Mouse (Mus musculus) MEL (cell line): ENCODE data around the gene Plxnc1. TPM values are rescaled to one million over a fixed set of nuclear protein-coding genes. Genes with fewer than 3 reads are reported as not detected.

Experiments used
- DNase-seq: peaks from one replicate; pipeline ENCODE4 v3.0.0; 2011; ENCODE audit warnings: low read depth, low spot score
- H3K27ac ChIP-seq: 2 replicates; pipeline ENCODE4 v1.5.1; 2012; ENCODE audit warnings: low read depth, mild to moderate bottlenecking, control low read depth, low read length, moderate library complexity; ENCODE audit not compliant: control insufficient read depth
- H3K27me3 ChIP-seq, 2 experiments: fragments of 150-350 bp in 1 of 2; sonication (generic) in 1 of 2; 2 replicates each; pipeline ENCODE4 v1.6.1; 2012; ENCODE audit warnings: low read length in 2 of 2, mild to moderate bottlenecking in 2 of 2, improper control_type of control experiment in 1 of 2, moderate library complexity in 1 of 2; ENCODE audit not compliant: insufficient read depth in 2 of 2, control insufficient read depth in 1 of 2
- H3K36me3 ChIP-seq, 2 experiments: 2 replicates each; pipeline ENCODE4 v1.6.1; 2012 to 2014; ENCODE audit warnings: low read length in 2 of 2, improper control_type of control experiment in 1 of 2, inconsistent platforms in 1 of 2, mild to moderate bottlenecking in 1 of 2; ENCODE audit not compliant: insufficient read depth in 2 of 2, control insufficient read depth in 1 of 2
- H3K4me1 ChIP-seq, 2 experiments: fragments of 150-350 bp in 1 of 2; sonication (generic) in 1 of 2; 2 replicates each; pipeline ENCODE4 v1.6.1; 2012; ENCODE audit warnings: low read length in 2 of 2, improper control_type of control experiment in 1 of 2, mild to moderate bottlenecking in 1 of 2; ENCODE audit not compliant: insufficient read depth in 2 of 2, control insufficient read depth in 1 of 2
- H3K4me3 ChIP-seq, 2 experiments: fragments of 150-350 bp in 1 of 2; sonication (generic) in 1 of 2; 2 replicates each; pipeline ENCODE4 v1.5.1; 2012; ENCODE audit warnings: low read depth in 2 of 2, low read length in 2 of 2, mild to moderate bottlenecking in 2 of 2, moderate library complexity in 2 of 2, control low read depth in 1 of 2, improper control_type of control experiment in 1 of 2; ENCODE audit not compliant: control insufficient read depth in 1 of 2, insufficient read depth in 1 of 2
- H3K79me2 ChIP-seq: 2 replicates; pipeline ENCODE4 v1.6.1; 2012; ENCODE audit warnings: mild to moderate bottlenecking, low read length, moderate library complexity; ENCODE audit not compliant: control insufficient read depth, poor library complexity, insufficient read depth
- H3K9ac ChIP-seq: 2 replicates; pipeline ENCODE4 v1.6.1; 2012; ENCODE audit warnings: low read depth, mild to moderate bottlenecking, control low read depth, low read length, moderate library complexity; ENCODE audit not compliant: control insufficient read depth, poor library complexity, severe bottlenecking
- H3K9me3 ChIP-seq: fragments of 150-350 bp; sonication (generic); replicated peaks from 2 replicates; pipeline ENCODE4 v1.6.1; 2012; ENCODE audit warnings: mild to moderate bottlenecking, low read length, improper control_type of control experiment, moderate library complexity; ENCODE audit not compliant: insufficient read depth
- BHLHE40 ChIP-seq: IDR thresholded peaks from 2 replicates; pipeline ENCODE4 v1.6.1; 2012; ENCODE audit warnings: low read depth, mild to moderate bottlenecking, inconsistent platforms, low read length, improper control_type of control experiment, borderline replicate concordance
- CHD2 ChIP-seq: IDR thresholded peaks from 2 replicates; pipeline ENCODE4 v1.6.1; 2011; ENCODE audit warnings: low read length, improper control_type of control experiment
- CTCF ChIP-seq, 3 experiments: IDR thresholded peaks in 2 of 3; conservative IDR thresholded peaks in 1 of 3; 2 replicates each; pipeline ENCODE4 v1.5.1; 2011 to 2012; ENCODE audit warnings: low read length in 3 of 3, low read depth in 2 of 3, mild to moderate bottlenecking in 2 of 3, improper control_type of control experiment in 1 of 3, inconsistent platforms in 1 of 3, mixed read lengths in 1 of 3, moderate library complexity in 1 of 3; ENCODE audit not compliant: control insufficient read depth in 1 of 3, insufficient read depth in 1 of 3, poor library complexity in 1 of 3, severe bottlenecking in 1 of 3
- E2F4 ChIP-seq: IDR thresholded peaks from 2 replicates; pipeline ENCODE4 v1.6.1; 2011; ENCODE audit warnings: low read depth, low read length, improper control_type of control experiment, borderline replicate concordance
- GABPA ChIP-seq: IDR thresholded peaks from 2 replicates; pipeline ENCODE4 v1.6.1; 2012; ENCODE audit warnings: low read depth, mild to moderate bottlenecking, inconsistent platforms, low read length, improper control_type of control experiment, moderate library complexity
- HCFC1 ChIP-seq: IDR thresholded peaks from 2 replicates; pipeline ENCODE4 v1.6.1; 2012; ENCODE audit warnings: low read depth, mild to moderate bottlenecking, inconsistent platforms, low read length, improper control_type of control experiment, moderate library complexity
- MAZ ChIP-seq: IDR thresholded peaks from 2 replicates; pipeline ENCODE4 v1.6.1; 2012; ENCODE audit warnings: low read depth, mild to moderate bottlenecking, inconsistent platforms, low read length, improper control_type of control experiment
- MYB ChIP-seq: IDR thresholded peaks from 2 replicates; pipeline ENCODE4 v1.6.1; 2011; ENCODE audit warnings: mild to moderate bottlenecking, low read depth, low read length, improper control_type of control experiment
- NELFE ChIP-seq: IDR thresholded peaks from 2 replicates; pipeline ENCODE4 v1.6.1; 2011; ENCODE audit warnings: low read depth, low read length, improper control_type of control experiment
- POLR2AphosphoS2 ChIP-seq: IDR thresholded peaks from 2 replicates; pipeline ENCODE4 v1.6.1; 2011; ENCODE audit warnings: low read length, improper control_type of control experiment
- RAD21 ChIP-seq: IDR thresholded peaks from 2 replicates; pipeline ENCODE4 v1.6.1; 2011; ENCODE audit warnings: mild to moderate bottlenecking, low read depth, low read length, improper control_type of control experiment
- RCOR1 ChIP-seq: IDR thresholded peaks from 2 replicates; pipeline ENCODE4 v1.6.1; 2012; ENCODE audit warnings: low read depth, mild to moderate bottlenecking, inconsistent platforms, low read length, improper control_type of control experiment
- SMC3 ChIP-seq: IDR thresholded peaks from 2 replicates; pipeline ENCODE4 v1.6.1; 2011; ENCODE audit warnings: low read depth, low read length, improper control_type of control experiment
- TAL1 ChIP-seq: IDR thresholded peaks from 2 replicates; pipeline ENCODE4 v1.6.1; 2012; ENCODE audit warnings: mild to moderate bottlenecking, inconsistent platforms, low read length, moderate library complexity, mixed read lengths
- TCF12 ChIP-seq: IDR thresholded peaks from 2 replicates; pipeline ENCODE4 v1.6.1; 2014; ENCODE audit warnings: low read depth, mild to moderate bottlenecking, inconsistent platforms, low read length, improper control_type of control experiment, moderate library complexity
- ZC3H11A ChIP-seq: IDR thresholded peaks from 2 replicates; pipeline ENCODE4 v1.6.1; 2012; ENCODE audit warnings: low read depth, mild to moderate bottlenecking, inconsistent platforms, low read length, improper control_type of control experiment
- polyA plus RNA-seq, 2 experiments: library from polyadenylated mRNA; stranded (reverse) in 1 of 2; unstranded in 1 of 2; fragments of >175 nt in 1 of 2; fragments of >200 nt in 1 of 2; gene quantifications; 2 replicates each; pipeline versions ENCODE4 v1.2.1 to v1.2.4; 2012; ENCODE audit warnings: low replicate concordance in 2 of 2, low read depth in 1 of 2; ENCODE audit not compliant: insufficient read length in 2 of 2, insufficient read depth in 1 of 2, missing spikeins in 1 of 2
- total RNA-seq: library from RNA; depleted of rRNA; stranded (reverse); fragments of 300-350 nt; gene quantifications from 2 replicates; pipeline ENCODE4 v1.2.3, GENCODE M21; 2012

The Plxnc1 gene
- total and polyA plus RNA-seq, 3 experiments = 15.1 to 30.1 TPM; not detected in 1

GRCm38 (mm10) chr10:94976329-94976728 lies 31.7 kb upstream of the Plxnc1 start:
- Histone ChIP-seq H3K9me3 (no peaks in the 10 kb centered on the region), H3K4me1 (peaks cover 10 to 18% of the 10 kb centered on the region in 2 experiments), H3K79me2 (no peaks in the 10 kb centered on the region), H3K9ac (no peak overlapping the region), H3K36me3 (peaks cover 0 to 15% of the 10 kb centered on the region in 2 experiments; a peak in 2 of 4 replicates), H3K27me3 (no peaks in the 10 kb centered on the region)
- no peak for DNase-seq
- TF ChIP-seq HCFC1 (no peak), E2F4 (no peak), SMC3 (peak; percentile 46), CTCF (IDR thresholded peaks at IDR 0.05 in 2 of 3, conservative IDR thresholded peaks at IDR 0.05 in 1 of 3; ENCODE audit: control insufficient read depth in 1 of 3, insufficient read depth in 1 of 3, low read depth in 2 of 3, low read length in 3 of 3, poor library complexity in 1 of 3, severe bottlenecking in 1 of 3) (peak; percentile 54 to 66 (median 58)), RAD21 (peak; percentile 25)
- TF ChIP-seq, all 39 proteins: peak for 3
- Histone ChIP-seq H3K4me3 (no peak overlapping the region), H3K27ac (no peak overlapping the region)

- DNase-seq = no peak
- Histone ChIP-seq H3K27me3 (no peaks in the 10 kb centered on the region), H3K9ac (no peak overlapping the region), H3K4me1 (peaks cover 10 to 18% of the 10 kb centered on the region in 2 experiments), H3K4me3 (no peak overlapping the region), H3K27ac (no peak overlapping the region), H3K9me3 (no peaks in the 10 kb centered on the region), H3K79me2 (no peaks in the 10 kb centered on the region), H3K36me3 (peaks cover 0 to 15% of the 10 kb centered on the region in 2 experiments; a peak in 2 of 4 replicates)
- no peak for TF ChIP-seq NELFE
- TF ChIP-seq TAL1 = no peak
- no peak for TF ChIP-seq BHLHE40
- no peak for TF ChIP-seq MAZ
- no peak for TF ChIP-seq CTCF (IDR thresholded peaks at IDR 0.05 in 2 of 3, conservative IDR thresholded peaks at IDR 0.05 in 1 of 3; ENCODE audit: control insufficient read depth in 1 of 3, insufficient read depth in 1 of 3, low read depth in 2 of 3, low read length in 3 of 3, poor library complexity in 1 of 3, severe bottlenecking in 1 of 3)
- no peak for TF ChIP-seq RCOR1
- TF ChIP-seq ZC3H11A = no peak
- TF ChIP-seq GABPA = no peak
- no peak for TF ChIP-seq TCF12
- no peak for TF ChIP-seq CHD2
- TF ChIP-seq MYB = no peak
- no peak for TF ChIP-seq POLR2AphosphoS2
Measured at GRCm38 (mm10) chr10:94975099-94975496, 30.5 kb upstream of the Plxnc1 start.
